Mouse (Mus musculus) neural tube, embryonic 11.5 days (tissue): ENCODE results near the gene Zfp652. TPM values are rescaled to one million over a fixed set of nuclear protein-coding genes. Genes with fewer than 3 reads are reported as not detected.
A peak's percentile ranks its signal among the peaks of the same experiment; 100 is the strongest.

Experiments used
- ATAC-seq: fragments of 200-750 bp; cut with Nextera tagmentation; 2 replicates; pipeline ENCODE4 v1.8.0; 2017; ENCODE audit warnings: moderate number of reproducible peaks, mild to moderate bottlenecking, moderate TSS enrichment, moderate library complexity; ENCODE audit not compliant: insufficient read depth, low FRiP score, low TSS enrichment
- DNase-seq: peaks from one replicate; pipeline ENCODE4 v3.0.0-alpha.2; 2015; ENCODE audit warnings: low spot score
- H3K27ac ChIP-seq: fragments of 300-500 bp; sonication (generic); 2 replicates; pipeline ENCODE4 v1.5.1; 2014; ENCODE audit warnings: low read depth, mild to moderate bottlenecking, low read length
- H3K27me3 ChIP-seq: fragments of 300-500 bp; sonication (generic); 2 replicates; pipeline ENCODE4 v1.6.1; 2014; ENCODE audit warnings: mild to moderate bottlenecking, low read length, mixed read lengths; ENCODE audit not compliant: control insufficient read depth, insufficient read depth
- H3K36me3 ChIP-seq: fragments of 300-500 bp; sonication (generic); 2 replicates; pipeline ENCODE4 v1.6.1; 2014; ENCODE audit warnings: mild to moderate bottlenecking, low read length, moderate library complexity, mixed read lengths; ENCODE audit not compliant: control insufficient read depth, insufficient read depth
- H3K4me1 ChIP-seq: fragments of 300-500 bp; sonication (generic); 2 replicates; pipeline ENCODE4 v1.6.1; 2014; ENCODE audit warnings: low read length, mixed read lengths; ENCODE audit not compliant: control insufficient read depth, insufficient read depth
- H3K4me2 ChIP-seq: fragments of 300-500 bp; sonication (generic); 2 replicates; pipeline ENCODE4 v1.6.1; 2014; ENCODE audit warnings: low read depth, mild to moderate bottlenecking, moderate library complexity
- H3K4me3 ChIP-seq: fragments of 300-500 bp; sonication (generic); 2 replicates; pipeline ENCODE4 v1.5.1; 2014; ENCODE audit warnings: low read depth, low read length
- H3K9ac ChIP-seq: fragments of 300-500 bp; sonication (generic); 2 replicates; pipeline ENCODE4 v1.6.1; 2014; ENCODE audit warnings: mild to moderate bottlenecking, low read length
- H3K9me3 ChIP-seq: fragments of 300-500 bp; sonication (generic); 2 replicates; pipeline ENCODE4 v1.6.1; 2016; ENCODE audit warnings: low read length; ENCODE audit not compliant: control insufficient read depth
- WGBS: fragments of 180-500 bp; shearing (Covaris S2); extraction: QIAGEN DNeasy Blood & Tissue Kit; methylation state at CpG from one replicate; pipeline ENCODE4 v1.1.7; 2014; 5-methylcytosine and 5-hydroxymethylcytosine counted together
- polyA plus RNA-seq: library from polyadenylated mRNA; unstranded; fragments of >200 nt; fragmentation: Nextera tagmentation; extraction: Ambion mirVana; gene quantifications from 2 replicates; pipeline ENCODE4 v1.2.1, GENCODE M21; 2014

Zfp652 gene
- polyA plus RNA-seq, 1 experiment from 2014 or later: 12.3 TPM

- H3K9ac ChIP-seq: no peak within 1 kb of the TSS
- H3K27me3 ChIP-seq: peaks cover 42% of the 10 kb centered on the region
- WGBS: 86% methylated on average over 10 of the region's 10 CpGs
- DNase-seq: no peak
- no peaks in the 10 kb centered on the region for H3K36me3 ChIP-seq
- H3K4me2 ChIP-seq: no peak within 1 kb of the TSS
- no peak within 1 kb of the TSS for H3K27ac ChIP-seq
- ATAC-seq: no peak
- no peak within 1 kb of the TSS for H3K4me3 ChIP-seq
- no peaks in the 10 kb centered on the region; the same call in 1 of the 2 replicates for H3K4me1 ChIP-seq
- H3K9me3 ChIP-seq: no peaks in the 10 kb centered on the region
Observed at GRCm38 (mm10) chr11:95837059-95837458, 124.6 kb downstream of the Zfp652 start, which contains the start of gene Gngt2. Gene Gngt2, plus strand, starts transcription at chr11:95837216.

- ATAC-seq: no peak
- Histone ChIP-seq H3K27ac (no peak overlapping the region), H3K9ac (no peak overlapping the region), H3K27me3 (peaks cover 27% of the 10 kb centered on the region), H3K4me2 (no peak overlapping the region), H3K4me1 (no peaks in the 10 kb centered on the region; the same call in 1 of the 2 replicates), H3K9me3 (no peaks in the 10 kb centered on the region), H3K4me3 (no peak overlapping the region), H3K36me3 (no peaks in the 10 kb centered on the region)
- WGBS: 85% methylated on average over 4 of the region's 4 CpGs
- no peak for DNase-seq
Observed at GRCm38 (mm10) chr11:95838598-95838997, 126.1 kb downstream of the Zfp652 start.

DNA sequence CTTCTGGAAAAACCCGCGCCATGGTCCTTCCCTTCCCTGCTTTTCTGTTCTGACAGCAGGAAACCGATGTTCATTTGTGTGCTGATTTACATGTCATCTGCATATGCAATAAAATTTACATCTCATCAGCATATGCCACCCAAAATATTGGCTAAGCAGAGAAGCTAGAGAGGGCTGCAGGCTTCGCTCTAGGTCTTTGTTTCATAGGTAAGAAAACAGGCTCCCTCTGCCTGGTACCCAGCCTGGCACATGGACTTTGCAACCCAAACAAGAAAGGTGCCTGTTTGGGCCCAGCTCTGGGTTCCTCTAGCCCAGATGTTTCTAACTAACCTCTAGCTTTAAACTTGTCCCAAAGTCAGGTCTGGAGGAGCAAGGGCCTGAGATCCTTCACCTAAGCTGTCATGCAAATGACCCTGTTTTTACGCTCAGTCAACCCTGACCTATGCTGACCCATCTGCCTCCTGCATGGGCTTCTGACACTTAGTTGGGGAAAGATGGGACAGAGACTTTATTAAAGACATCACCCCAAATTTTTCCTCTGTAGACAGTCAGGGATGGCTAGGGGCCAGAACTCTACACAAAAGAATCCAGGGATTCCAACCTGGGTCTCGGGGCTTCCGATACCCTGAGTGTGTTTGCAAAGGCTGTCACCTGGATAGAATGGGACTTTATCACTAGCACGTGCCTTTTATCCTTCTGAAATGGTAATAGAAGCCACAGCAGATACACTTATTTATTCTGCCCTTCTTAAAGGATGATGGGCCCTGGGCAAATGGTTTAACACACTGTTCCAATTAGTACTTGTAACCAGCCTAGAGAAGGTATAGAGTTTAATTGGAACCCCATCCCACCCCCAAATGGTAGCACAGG is 126.8 kb downstream of the Zfp652 start:
- Histone ChIP-seq H3K9ac (no peak overlapping the region), H3K4me1 (no peaks in the 10 kb centered on the region), H3K4me3 (no peak overlapping the region), H3K4me2 (no peak overlapping the region), H3K27me3 (peaks cover 20% of the 10 kb centered on the region), H3K36me3 (no peaks in the 10 kb centered on the region), H3K9me3 (no peaks in the 10 kb centered on the region), H3K27ac (no peak overlapping the region)
- DNase-seq (no peak), ATAC-seq (no peak)
- 79% methylated on average over 8 of the region's 8 CpGs for WGBS

GRCm38 (mm10) chr11:95840694-95841497 is 128.4 kb downstream of the Zfp652 start:
- Histone ChIP-seq H3K4me1 (no peaks in the 10 kb centered on the region), H3K27ac (no peak overlapping the region), H3K9ac (no peak overlapping the region), H3K9me3 (no peaks in the 10 kb centered on the region), H3K4me2 (no peak overlapping the region; the same call in 1 of the 2 replicates), H3K4me3 (no peak overlapping the region), H3K27me3 (peaks cover 4% of the 10 kb centered on the region), H3K36me3 (no peaks in the 10 kb centered on the region)
- DNase-seq (no peak), ATAC-seq (no peak)
- 80% methylated on average over 5 of the region's 5 CpGs for WGBS

GRCm38 (mm10) chr11:95841498-95841830 is 129.0 kb downstream of the Zfp652 start:
- no peak overlapping the region for H3K27ac ChIP-seq
- H3K36me3 ChIP-seq: no peaks in the 10 kb centered on the region
- no peak overlapping the region for H3K9ac ChIP-seq
- H3K9me3 ChIP-seq: no peaks in the 10 kb centered on the region
- H3K4me3 ChIP-seq: no peak overlapping the region
- no peaks in the 10 kb centered on the region for H3K4me1 ChIP-seq
- no peak overlapping the region for H3K4me2 ChIP-seq
- WGBS: 64% methylated on average over 10 of the region's 10 CpGs
- no peak for DNase-seq
- H3K27me3 ChIP-seq: no peaks in the 10 kb centered on the region; the same call in 1 of the 2 replicates
- no peak for ATAC-seq

GRCm38 (mm10) chr11:95842074-95842681 is 129.7 kb downstream of the Zfp652 start, which contains the start of gene Abi3:
Gene Abi3, minus strand, starts transcription at chr11:95842476.
- H3K27ac ChIP-seq: no peak within 1 kb of the TSS
- H3K9ac ChIP-seq: 0 out of 2 replicates have a peak within 1 kb of the TSS, but pooled peaks have one; percentile 2
- 11% methylated on average over 11 of the region's 11 CpGs for WGBS
- H3K27me3 ChIP-seq: no peaks in the 10 kb centered on the region; the same call in 1 of the 2 replicates
- no peaks in the 10 kb centered on the region for H3K36me3 ChIP-seq
- DNase-seq (no peak), ATAC-seq (no peak)
- no peaks in the 10 kb centered on the region for H3K4me1 ChIP-seq
- no peak within 1 kb of the TSS for H3K4me3 ChIP-seq
- no peaks in the 10 kb centered on the region for H3K9me3 ChIP-seq
- no peak within 1 kb of the TSS for H3K4me2 ChIP-seq

DNA sequence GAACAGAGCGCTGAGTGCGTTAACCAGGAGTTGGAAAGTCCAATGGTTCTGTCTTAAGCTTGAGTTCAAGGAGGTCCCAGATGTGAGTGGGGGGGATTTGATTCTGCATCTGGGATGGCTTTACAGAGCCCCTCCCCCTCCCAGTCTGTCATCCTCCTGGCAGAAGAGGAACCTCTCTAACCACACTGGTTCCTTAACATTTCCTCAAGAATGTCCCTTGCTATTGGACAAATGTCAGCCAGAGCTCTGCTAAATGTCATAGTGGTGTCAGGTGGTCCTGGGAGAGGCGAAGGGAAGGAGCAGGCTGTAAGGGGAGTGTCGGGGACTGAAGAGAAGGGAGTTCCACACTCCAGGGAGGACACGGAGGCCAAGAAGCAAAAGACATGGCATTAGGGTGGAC is 130.5 kb downstream of the Zfp652 start:
- Histone ChIP-seq H3K36me3 (no peaks in the 10 kb centered on the region), H3K4me2 (no peak overlapping the region), H3K4me3 (no peak overlapping the region), H3K27ac (no peak overlapping the region), H3K9ac (no peak overlapping the region), H3K4me1 (no peaks in the 10 kb centered on the region), H3K9me3 (no peaks in the 10 kb centered on the region), H3K27me3 (no peaks in the 10 kb centered on the region; the same call in 1 of the 2 replicates)
- DNase-seq: no peak
- WGBS: 66% methylated on average over 5 of the region's 5 CpGs
- no peak for ATAC-seq

GRCm38 (mm10) chr11:95843421-95843950 is 131.0 kb downstream of the Zfp652 start:
- Histone ChIP-seq H3K4me1 (no peaks in the 10 kb centered on the region), H3K9me3 (no peaks in the 10 kb centered on the region), H3K9ac (no peak overlapping the region), H3K27me3 (no peaks in the 10 kb centered on the region; the same call in 1 of the 2 replicates), H3K4me2 (no peak overlapping the region), H3K4me3 (no peak overlapping the region), H3K36me3 (no peaks in the 10 kb centered on the region), H3K27ac (no peak overlapping the region)
- ATAC-seq (no peak), DNase-seq (no peak)
- 58% methylated on average over 6 of the region's 6 CpGs for WGBS
